Mouse (Mus musculus): ENCODE data around the gene Gm28053.

GRCm38 (mm10) chr6:48678391-48678790 lies 40.0 kb upstream of the Gm28053 start:
- no peak for TF ChIP-seq CTCF (conservative IDR thresholded peaks at IDR 0.05; ENCODE audit: low read length)
- TF ChIP-seq NANOG (IDR thresholded peaks at IDR 0.05; ENCODE audit: borderline replicate concordance, low read length), result no peak

All from E14TG2a.4 (cell line).